ENCODE assay signal across 22 mouse cellular contexts in the genomic region with DNA sequence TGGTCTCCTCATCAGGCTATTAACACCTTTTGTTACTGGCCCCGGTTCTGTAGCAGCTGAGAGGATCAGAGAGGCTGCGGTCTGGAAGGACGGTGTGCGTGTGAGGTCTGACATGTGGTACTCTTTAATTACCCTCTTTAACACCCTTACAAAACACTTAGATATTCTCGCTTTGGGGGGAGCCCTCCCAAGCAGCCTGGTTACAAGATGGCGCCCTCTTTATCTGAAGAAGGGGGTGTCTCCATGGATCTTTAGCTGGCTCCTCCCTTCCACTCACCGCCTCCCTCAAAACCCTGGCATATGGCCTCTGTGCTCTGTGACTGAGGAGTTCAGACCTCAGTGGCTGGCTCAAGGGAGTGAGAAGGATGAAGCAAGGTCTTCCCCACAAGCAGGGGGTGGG.
DNase-seq lines count a peak whose midpoint lies in the region; ATAC-seq lines count a peak whose summit lies in the region.
"Had no signal": no experiment of that assay in that cellular context is flagged by ENCODE, and none has a peak within 500 bp of the region (broad histone marks: within the 10 kb centered on the region; RNA-seq: fewer than 3 reads in every experiment).

No protein-coding gene starts in this region.

- no peak overlapping the region for H3K9ac ChIP-seq in hindbrain, embryonic 16.5 days (ENCODE audit: low read depth, low read length)
- H3K9ac ChIP-seq in midbrain, embryonic 12.5 days (replicated peaks), result no peak overlapping the region
- no peak overlapping the region for H3K9ac ChIP-seq in midbrain, embryonic 15.5 days
- H3K9ac ChIP-seq: embryonic facial prominence, embryonic 12.5 days; liver, postnatal 0 days; stomach, embryonic 15.5 days had no signal

- WGBS in hindbrain, embryonic 10.5 days, result 44% methylated on average over 7 of the region's 7 CpGs
- 22% methylated on average over 7 of the region's 7 CpGs for WGBS in hindbrain, embryonic 16.5 days
- 29% methylated on average over 7 of the region's 7 CpGs for WGBS in midbrain, embryonic 12.5 days
- 30% methylated on average over 7 of the region's 7 CpGs for WGBS in midbrain, embryonic 15.5 days

- ATAC-seq in hindbrain, embryonic 16.5 days, result no peak
- peak; percentile 43; the same call in 1 of the 2 replicates for ATAC-seq in midbrain, embryonic 12.5 days (ENCODE audit: low FRiP score, low read depth)
- ATAC-seq in midbrain, embryonic 15.5 days (replicated peaks), result no peak
- ATAC-seq: intestine, postnatal 0 days; liver, postnatal 0 days had no signal

- peaks cover 44% of the 10 kb centered on the region for H3K4me1 ChIP-seq in hindbrain, embryonic 10.5 days (replicated peaks)
- H3K4me1 ChIP-seq in hindbrain, embryonic 16.5 days (ENCODE audit: control insufficient read depth, insufficient read depth, low read depth, low read length), result no peaks in the 10 kb centered on the region
- H3K4me1 ChIP-seq in midbrain, embryonic 12.5 days, result peaks cover 38% of the 10 kb centered on the region
- H3K4me1 ChIP-seq in midbrain, embryonic 15.5 days, result peaks cover 28% of the 10 kb centered on the region
- H3K4me1 ChIP-seq: embryonic facial prominence, embryonic 12.5 days; stomach, embryonic 15.5 days had no signal

- H3K27ac ChIP-seq in hindbrain, embryonic 10.5 days, result peak overlapping the region; percentile 30; the same call in 1 of the 2 replicates
- no peak overlapping the region for H3K27ac ChIP-seq in hindbrain, embryonic 16.5 days (ENCODE audit: low read depth, low read length)
- H3K27ac ChIP-seq in midbrain, embryonic 12.5 days (replicated peaks), result no peak overlapping the region
- no peak overlapping the region for H3K27ac ChIP-seq in midbrain, embryonic 15.5 days
- H3K27ac ChIP-seq: embryonic facial prominence, embryonic 12.5 days; kidney, postnatal 0 days; left cerebral cortex, adult 2 months; macrophage; stomach, embryonic 15.5 days had no signal

- no peak overlapping the region for H3K4me2 ChIP-seq in hindbrain, embryonic 16.5 days (ENCODE audit: low read length)
- H3K4me2 ChIP-seq in midbrain, embryonic 12.5 days (replicated peaks), result no peak overlapping the region
- no peak overlapping the region for H3K4me2 ChIP-seq in midbrain, embryonic 15.5 days
- H3K4me2 ChIP-seq: embryonic facial prominence, embryonic 12.5 days; stomach, embryonic 15.5 days had no signal

- DNase-seq in hindbrain, embryonic 10.5 days (ENCODE audit: low spot score), result peak; percentile 27
- peak; percentile 59 for DNase-seq in forelimb bud, embryonic 11.5 days (ENCODE audit: low read depth, low spot score)
- DNase-seq in retina, embryonic 14.5 days (ENCODE audit: low spot score), result peak; percentile 34
- DNase-seq in left cerebral cortex, adult 11 months (ENCODE audit: low spot score), result no peak
- no peak for DNase-seq in heart, postnatal 4 days
- DNase-seq: adrenal gland, adult 2 months; cerebellum, adult 11 months; cerebellum, postnatal 14 days; heart, postnatal 36 days; liver, postnatal 0 days; right cerebral cortex, postnatal 14 days had no signal

- H3K27me3 ChIP-seq in hindbrain, embryonic 10.5 days (ENCODE audit: insufficient read depth, poor library complexity, severe bottlenecking), result peaks cover 82% of the 10 kb centered on the region
- peaks cover 10% of the 10 kb centered on the region for H3K27me3 ChIP-seq in hindbrain, embryonic 16.5 days (replicated peaks; ENCODE audit: control insufficient read depth, insufficient read depth, low read length)
- peaks cover 53% of the 10 kb centered on the region for H3K27me3 ChIP-seq in midbrain, embryonic 12.5 days
- peaks cover 8% of the 10 kb centered on the region; the same call in 1 of the 2 replicates for H3K27me3 ChIP-seq in midbrain, embryonic 15.5 days (replicated peaks)

- no peaks in the 10 kb centered on the region for H3K9me3 ChIP-seq in hindbrain, embryonic 10.5 days
- H3K9me3 ChIP-seq in hindbrain, embryonic 16.5 days (ENCODE audit: control insufficient read depth, low read length), result no peaks in the 10 kb centered on the region
- no peaks in the 10 kb centered on the region for H3K9me3 ChIP-seq in midbrain, embryonic 12.5 days
- no peaks in the 10 kb centered on the region for H3K9me3 ChIP-seq in midbrain, embryonic 15.5 days
- H3K9me3 ChIP-seq: embryonic facial prominence, embryonic 12.5 days; heart, embryonic 10.5 days; stomach, embryonic 15.5 days had no signal

- H3K4me3 ChIP-seq in hindbrain, embryonic 10.5 days, result no peak overlapping the region
- H3K4me3 ChIP-seq in hindbrain, embryonic 16.5 days (ENCODE audit: low read length), result no peak overlapping the region
- H3K4me3 ChIP-seq in midbrain, embryonic 12.5 days, result no peak overlapping the region
- H3K4me3 ChIP-seq in midbrain, embryonic 15.5 days, result no peak overlapping the region
- H3K4me3 ChIP-seq: embryonic facial prominence, embryonic 12.5 days; heart, embryonic 10.5 days; left cerebral cortex, adult 2 months; myocyte; stomach, embryonic 15.5 days had no signal

- H3K36me3 ChIP-seq in hindbrain, embryonic 10.5 days, result no peaks in the 10 kb centered on the region
- H3K36me3 ChIP-seq in hindbrain, embryonic 16.5 days (ENCODE audit: control insufficient read depth, insufficient read depth, low read length), result no peaks in the 10 kb centered on the region
- no peaks in the 10 kb centered on the region for H3K36me3 ChIP-seq in midbrain, embryonic 12.5 days
- H3K36me3 ChIP-seq in midbrain, embryonic 15.5 days (replicated peaks), result no peaks in the 10 kb centered on the region
- H3K36me3 ChIP-seq: embryonic facial prominence, embryonic 12.5 days; heart, embryonic 10.5 days; stomach, embryonic 15.5 days had no signal

Comparison
In these comparisons a context has a peak if more than half of its experiments do, and no peak if none do; other contexts are left out.
1. DNase-seq: peak in hindbrain, embryonic 10.5 days (single experiment), forelimb bud, embryonic 11.5 days (single experiment) and retina, embryonic 14.5 days (single experiment); none in left cerebral cortex, adult 11 months (single experiment) and heart, postnatal 4 days (single experiment).